Mouse (Mus musculus) heart, embryonic 15.5 days (tissue): ENCODE results near the gene Rnf6. TPM values are rescaled to one million over a fixed set of nuclear protein-coding genes. Genes with fewer than 3 reads are reported as not detected.
"Not testable (repeated sequence)": the region's sequence is repeated elsewhere in the genome, so short reads cannot be mapped to it uniquely, and the experiment has no call there.

ENCODE experiments used
- ATAC-seq: fragments of 200-750 bp; cut with Nextera tagmentation; replicated peaks from 2 replicates; pipeline ENCODE4 v1.8.0; 2017; ENCODE audit warnings: low read depth, moderate TSS enrichment; ENCODE audit not compliant: insufficient number of reproducible peaks, insufficient read depth, low FRiP score
- H3K27ac ChIP-seq: fragments of 300-500 bp; sonication (generic); 2 replicates; pipeline ENCODE4 v1.5.1; 2015; ENCODE audit warnings: mild to moderate bottlenecking, inconsistent platforms
- H3K27me3 ChIP-seq: fragments of 300-500 bp; sonication (generic); 2 replicates; pipeline ENCODE4 v1.6.1; 2015; ENCODE audit warnings: inconsistent platforms
- H3K36me3 ChIP-seq: fragments of 300-500 bp; sonication (generic); 2 replicates; pipeline ENCODE4 v1.6.1; 2015; ENCODE audit warnings: mild to moderate bottlenecking, inconsistent platforms
- H3K4me1 ChIP-seq: fragments of 300-500 bp; sonication (generic); replicated peaks from 2 replicates; pipeline ENCODE4 v1.6.1; 2015; ENCODE audit warnings: inconsistent platforms
- H3K4me2 ChIP-seq: fragments of 300-500 bp; sonication (generic); 2 replicates; pipeline ENCODE4 v1.6.1; 2015; ENCODE audit warnings: inconsistent platforms, mild to moderate bottlenecking, moderate library complexity
- H3K4me3 ChIP-seq: fragments of 300-500 bp; sonication (generic); 2 replicates; pipeline ENCODE4 v1.5.1; 2015; ENCODE audit warnings: mild to moderate bottlenecking, inconsistent platforms
- H3K9ac ChIP-seq: fragments of 300-500 bp; sonication (generic); 2 replicates; pipeline ENCODE4 v1.6.1; 2015; ENCODE audit warnings: mild to moderate bottlenecking, inconsistent platforms
- H3K9me3 ChIP-seq: fragments of 300-500 bp; sonication (generic); replicated peaks from 2 replicates; pipeline ENCODE4 v1.6.1; 2016; ENCODE audit warnings: inconsistent platforms
- WGBS: fragments of 180-500 bp; shearing (Covaris S2); methylation state at CpG from one replicate; pipeline ENCODE4 v1.1.7; 2015; ENCODE audit warnings: mixed read lengths; 5-methylcytosine and 5-hydroxymethylcytosine counted together
- polyA plus RNA-seq: library from polyadenylated mRNA; unstranded; fragments of >200 nt; fragmentation: Nextera tagmentation; extraction: Ambion mirVana; gene quantifications from 2 replicates; pipeline ENCODE4 v1.2.1, GENCODE M21; 2015

Gene Rnf6
- polyA plus RNA-seq, 1 experiment from 2014 or later, result 46.0 TPM

GRCm38 (mm10) chr5:146190501-146191269 lies 30.7 kb downstream of the Rnf6 start:
- no peak for ATAC-seq
- H3K27ac ChIP-seq, result no peak overlapping the region
- no peaks in the 10 kb centered on the region for H3K36me3 ChIP-seq
- no peak overlapping the region for H3K4me3 ChIP-seq
- H3K27me3 ChIP-seq, result no peaks in the 10 kb centered on the region
- no peak overlapping the region for H3K9ac ChIP-seq
- WGBS, result 50% methylated on average over 3 of the region's 3 CpGs
- H3K9me3 ChIP-seq, result no peaks in the 10 kb centered on the region
- no peak overlapping the region for H3K4me2 ChIP-seq
- H3K4me1 ChIP-seq, result no peaks in the 10 kb centered on the region

- Histone ChIP-seq H3K27me3 (no peaks in the 10 kb centered on the region), H3K27ac (no peak overlapping the region), H3K4me1 (no peaks in the 10 kb centered on the region), H3K36me3 (no peaks in the 10 kb centered on the region), H3K4me2 (no peak overlapping the region), H3K9ac (no peak overlapping the region), H3K4me3 (no peak overlapping the region), H3K9me3 (no peaks in the 10 kb centered on the region)
- no peak for ATAC-seq
- 54% methylated on average over 4 of the region's 4 CpGs for WGBS
Observed at GRCm38 (mm10) chr5:146190093-146190492, 31.3 kb downstream of the Rnf6 start.

- WGBS, result 70% methylated on average over 7 of the region's 7 CpGs
- no peak for ATAC-seq
Observed at GRCm38 (mm10) chr5:146188712-146189111, 32.6 kb downstream of the Rnf6 start.

GRCm38 (mm10) chr5:146188144-146188543 lies 33.2 kb downstream of the Rnf6 start:
- Histone ChIP-seq H3K27ac (no peak overlapping the region), H3K9me3 (no peaks in the 10 kb centered on the region), H3K4me1 (no peaks in the 10 kb centered on the region), H3K27me3 (no peaks in the 10 kb centered on the region), H3K4me3 (no peak overlapping the region), H3K36me3 (no peaks in the 10 kb centered on the region), H3K4me2 (no peak overlapping the region), H3K9ac (no peak overlapping the region)
- ATAC-seq, result no peak
- WGBS, result 73% methylated on average over 1 of the region's 1 CpGs

More at GRCm38 (mm10) chr5:146188712-146189111, 32.6 kb downstream of the Rnf6 start:
- no peak overlapping the region for H3K27ac ChIP-seq
- H3K9me3 ChIP-seq, result no peaks in the 10 kb centered on the region
- no peak overlapping the region for H3K9ac ChIP-seq
- no peaks in the 10 kb centered on the region for H3K4me1 ChIP-seq
- no peaks in the 10 kb centered on the region for H3K27me3 ChIP-seq
- H3K36me3 ChIP-seq, result no peaks in the 10 kb centered on the region
- H3K4me3 ChIP-seq, result no peak overlapping the region
- H3K4me2 ChIP-seq, result no peak overlapping the region

GRCm38 (mm10) chr5:146187441-146187840 lies 33.9 kb downstream of the Rnf6 start:
- not testable (repeated sequence) for ATAC-seq, H3K9ac ChIP-seq, H3K27ac ChIP-seq, H3K4me2 ChIP-seq, H3K27me3 ChIP-seq, H3K36me3 ChIP-seq, H3K4me3 ChIP-seq, H3K4me1 ChIP-seq, H3K9me3 ChIP-seq
- 24% methylated on average over 5 of the region's 5 CpGs for WGBS

GRCm38 (mm10) chr5:146185204-146185603 lies 36.2 kb downstream of the Rnf6 start, which contains the start of gene 1700001J03Rik:
Gene 1700001J03Rik (minus strand): TSS chr5:146185304.
- not testable (repeated sequence) for H3K4me1 ChIP-seq, H3K9ac ChIP-seq, H3K4me3 ChIP-seq, H3K9me3 ChIP-seq, H3K27ac ChIP-seq, H3K27me3 ChIP-seq, H3K4me2 ChIP-seq, H3K36me3 ChIP-seq, ATAC-seq
- WGBS, result 69% methylated on average over 4 of the region's 4 CpGs

GRCm38 (mm10) chr5:146172744-146173143 lies 48.6 kb downstream of the Rnf6 start:
- ATAC-seq, result not testable (repeated sequence)

GRCm38 (mm10) chr5:146170621-146171020 lies 50.7 kb downstream of the Rnf6 start, which contains the start of gene Gm6309:
Gene Gm6309 (minus strand): TSS chr5:146170721.
- not testable (repeated sequence) for H3K9me3 ChIP-seq, H3K4me1 ChIP-seq, H3K27me3 ChIP-seq, H3K27ac ChIP-seq, H3K9ac ChIP-seq, H3K4me3 ChIP-seq, H3K36me3 ChIP-seq, H3K4me2 ChIP-seq, ATAC-seq
- WGBS, result 60% methylated on average over 2 of the region's 2 CpGs

More at GRCm38 (mm10) chr5:146172744-146173143, 48.6 kb downstream of the Rnf6 start:
- H3K9me3 ChIP-seq, H3K27me3 ChIP-seq, H3K36me3 ChIP-seq, H3K4me1 ChIP-seq, H3K4me3 ChIP-seq, H3K4me2 ChIP-seq, H3K9ac ChIP-seq, H3K27ac ChIP-seq: not testable (repeated sequence)
- WGBS, result 52% methylated on average over 4 of the region's 4 CpGs

- not testable (repeated sequence) for H3K27me3 ChIP-seq, H3K4me1 ChIP-seq, H3K36me3 ChIP-seq, H3K27ac ChIP-seq, H3K9me3 ChIP-seq, ATAC-seq, H3K4me2 ChIP-seq, H3K9ac ChIP-seq, H3K4me3 ChIP-seq
- 89% methylated on average over 3 of the region's 3 CpGs for WGBS
Observed at GRCm38 (mm10) chr5:146160439-146160838, 60.9 kb downstream of the Rnf6 start, which contains the start of gene Gm5565. Gene Gm5565 (minus strand): TSS chr5:146160539.

Other genes starting within 250 kb of the Rnf6 start
- not detected in 2 replicates for gene Cyp3a25, start 211.9 kb downstream of the Rnf6 start, polyA plus RNA-seq
- gene Cyp3a59, start 142.3 kb downstream of the Rnf6 start, polyA plus RNA-seq, result not detected in 2 replicates
- not detected in 2 replicates for gene Gm5565, start 61.0 kb downstream of the Rnf6 start, polyA plus RNA-seq
- not detected in 2 replicates for gene Gm6309, start 50.8 kb downstream of the Rnf6 start, polyA plus RNA-seq
- not detected in 2 replicates for gene 1700001J03Rik, start 36.3 kb downstream of the Rnf6 start, polyA plus RNA-seq
- 9.1 and 10.5 TPM in 2 replicates for gene Cdk8, start 9.7 kb upstream of the Rnf6 start, polyA plus RNA-seq
- gene Wasf3, start 163.4 kb upstream of the Rnf6 start, polyA plus RNA-seq, result 0.11 and 0.37 TPM in 2 replicates